Mouse (Mus musculus): ENCODE data around the gene Mfsd12. TPM values are rescaled to one million over a fixed set of nuclear protein-coding genes. Genes with fewer than 3 reads are reported as not detected.

The Mfsd12 gene
- polyA plus RNA-seq (2015; fragmentation: Nextera tagmentation; extraction: Ambion mirVana): 7.4 and 7.9 TPM in 2 replicates

DNA sequence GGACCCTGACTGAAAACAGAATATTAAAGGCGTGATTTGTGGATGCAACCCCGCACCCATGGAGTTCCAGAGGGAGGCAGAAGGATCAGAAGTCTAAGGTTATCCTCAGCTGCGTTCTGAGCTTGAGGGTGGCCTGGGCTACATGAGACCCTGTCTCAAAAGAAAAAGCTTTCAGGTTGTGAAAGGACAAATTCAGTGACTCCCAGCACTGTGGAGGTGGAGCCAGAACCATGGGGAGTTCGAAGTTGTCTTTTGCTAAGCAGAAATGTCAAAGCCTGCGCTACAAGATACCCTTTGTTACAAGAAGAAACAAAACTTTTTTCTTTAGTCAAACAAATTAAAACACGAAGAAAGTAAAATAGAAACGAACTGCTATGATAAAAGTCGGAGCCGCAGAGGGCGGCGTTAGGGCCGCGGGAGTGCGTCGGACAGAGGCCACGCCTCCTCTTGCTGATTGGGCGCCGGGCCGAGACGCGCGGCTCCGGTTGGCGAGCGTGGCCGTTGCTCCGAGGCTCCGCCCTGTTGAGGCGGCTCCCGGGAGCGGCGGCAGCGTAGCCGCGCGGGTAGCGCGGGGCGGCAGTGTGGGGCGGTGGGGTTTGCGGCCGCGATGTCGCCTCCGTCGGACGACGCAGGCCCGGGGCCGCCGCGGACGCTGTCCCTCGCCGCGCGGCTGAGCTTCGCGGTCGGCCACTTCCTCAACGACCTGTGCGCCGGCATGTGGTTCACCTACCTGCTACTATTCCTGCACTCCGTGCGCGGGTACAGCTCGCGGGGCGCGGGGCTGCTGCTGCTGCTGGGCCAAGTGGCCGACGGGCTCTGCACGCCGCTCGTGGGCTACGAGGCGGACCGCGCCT, at the start of gene Mfsd12:
Mfsd12 (plus strand) TSS at position 501 of the 854 bp plus-strand sequence.
- ATAC-seq (ENCODE audit: low FRiP score, low TSS enrichment) (peak; percentile 79), DNase-seq (ENCODE audit: low spot score) (peak; percentile 92)
- H3K9ac ChIP-seq (ENCODE audit: low read length): peak within 1 kb of the TSS; percentile 79
- peak within 1 kb of the TSS; percentile 53 for H3K27ac ChIP-seq (replicated peaks)
- 2% methylated on average over 77 of the region's 79 CpGs for WGBS
- H3K27me3 ChIP-seq (ENCODE audit: control insufficient read depth, insufficient read depth, low read length): no peaks in the 10 kb centered on the region
- TF ChIP-seq EP300 (optimal IDR thresholded peaks at IDR 0.05): no peak
- TF ChIP-seq CTCF (IDR thresholded peaks at IDR 0.05; ENCODE audit: low read depth): no peak
- no peaks in the 10 kb centered on the region for H3K9me3 ChIP-seq (ENCODE audit: control insufficient read depth, low read length)
- H3K4me3 ChIP-seq (ENCODE audit: low read depth, low read length): peak within 1 kb of the TSS; percentile 75
- no peaks in the 10 kb centered on the region for H3K36me3 ChIP-seq (ENCODE audit: control insufficient read depth, insufficient read depth, low read length)
- H3K4me1 ChIP-seq (replicated peaks; ENCODE audit: control insufficient read depth, insufficient read depth): peaks cover 4% of the 10 kb centered on the region
- peak within 1 kb of the TSS; percentile 98 for H3K4me2 ChIP-seq (replicated peaks; ENCODE audit: low read depth)

DNA sequence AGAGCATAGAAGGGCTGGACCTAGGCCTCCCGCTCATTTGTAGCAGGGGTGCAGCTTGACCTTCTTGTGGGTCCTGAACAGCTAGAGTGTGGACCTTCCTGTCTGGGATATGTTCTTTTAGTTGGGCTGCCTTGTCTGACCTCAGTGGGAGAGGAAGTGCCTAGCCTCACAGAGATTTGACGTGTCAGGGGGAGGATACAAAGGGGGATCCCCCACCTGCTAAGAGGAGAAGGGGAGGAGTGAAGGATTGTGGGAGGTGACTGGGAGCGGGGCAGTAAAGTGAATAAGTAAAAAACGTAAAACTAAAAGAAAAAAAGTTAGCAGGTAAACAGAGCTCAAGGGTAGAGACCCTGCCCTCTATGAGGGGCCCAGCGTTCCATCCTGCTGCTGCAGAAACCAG, 47.7 kb upstream of the Mfsd12 start:
- no peaks in the 10 kb centered on the region for H3K9me3 ChIP-seq (ENCODE audit: control insufficient read depth, low read length)
- no peak for DNase-seq (ENCODE audit: low spot score)
- 83% methylated on average over 5 of the region's 5 CpGs for WGBS
- H3K4me2 ChIP-seq (replicated peaks; ENCODE audit: low read depth): no peak overlapping the region
- H3K27me3 ChIP-seq (ENCODE audit: control insufficient read depth, insufficient read depth, low read length): no peaks in the 10 kb centered on the region
- no peak overlapping the region for H3K27ac ChIP-seq (replicated peaks)
- no peak for ATAC-seq (ENCODE audit: low FRiP score, low TSS enrichment)
- no peaks in the 10 kb centered on the region for H3K4me1 ChIP-seq (replicated peaks; ENCODE audit: control insufficient read depth, insufficient read depth)
- H3K4me3 ChIP-seq (ENCODE audit: low read depth, low read length): no peak overlapping the region
- no peak overlapping the region for H3K9ac ChIP-seq (ENCODE audit: low read length)
- TF ChIP-seq CTCF (IDR thresholded peaks at IDR 0.05; ENCODE audit: low read depth) (no peak), EP300 (optimal IDR thresholded peaks at IDR 0.05) (no peak)
- H3K36me3 ChIP-seq (ENCODE audit: control insufficient read depth, insufficient read depth, low read length): peaks cover 39% of the 10 kb centered on the region

DNA sequence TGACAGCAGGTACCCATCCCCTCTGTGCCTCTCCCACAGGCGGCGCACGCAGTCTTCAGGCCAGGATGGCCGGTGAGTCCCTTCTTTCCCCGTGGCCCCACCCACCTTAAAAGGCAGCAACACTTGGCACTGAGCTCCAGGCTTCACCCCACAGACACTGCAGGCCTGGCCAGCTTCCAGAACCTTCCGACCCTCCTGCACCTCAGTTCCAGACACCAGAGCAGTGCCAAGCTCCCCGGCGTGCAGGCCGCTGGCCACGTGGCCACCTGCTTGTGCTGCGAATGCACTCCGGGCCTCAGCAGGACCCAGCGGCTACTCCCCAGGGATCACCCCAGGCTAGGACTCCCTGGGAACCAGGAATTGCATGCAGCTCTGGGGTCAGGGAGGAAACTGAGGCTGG, 43.7 kb upstream of the Mfsd12 start:
- Histone ChIP-seq H3K4me1 (replicated peaks; ENCODE audit: control insufficient read depth, insufficient read depth) (0 out of 2 replicates have a peak, but pooled peaks cover 3% of the 10 kb centered on the region), H3K27me3 (ENCODE audit: control insufficient read depth, insufficient read depth, low read length) (no peaks in the 10 kb centered on the region), H3K4me2 (replicated peaks; ENCODE audit: low read depth) (no peak overlapping the region), H3K36me3 (ENCODE audit: control insufficient read depth, insufficient read depth, low read length) (peaks cover 25% of the 10 kb centered on the region), H3K9me3 (ENCODE audit: control insufficient read depth, low read length) (no peaks in the 10 kb centered on the region), H3K27ac (replicated peaks) (no peak overlapping the region), H3K4me3 (ENCODE audit: low read depth, low read length) (no peak overlapping the region), H3K9ac (ENCODE audit: low read length) (no peak overlapping the region)
- no peak for DNase-seq (ENCODE audit: low spot score)
- TF ChIP-seq CTCF (IDR thresholded peaks at IDR 0.05; ENCODE audit: low read depth) (no peak), EP300 (optimal IDR thresholded peaks at IDR 0.05) (no peak)
- WGBS: 89% methylated on average over 13 of the region's 13 CpGs
- ATAC-seq (ENCODE audit: low FRiP score, low TSS enrichment): no peak

DNA sequence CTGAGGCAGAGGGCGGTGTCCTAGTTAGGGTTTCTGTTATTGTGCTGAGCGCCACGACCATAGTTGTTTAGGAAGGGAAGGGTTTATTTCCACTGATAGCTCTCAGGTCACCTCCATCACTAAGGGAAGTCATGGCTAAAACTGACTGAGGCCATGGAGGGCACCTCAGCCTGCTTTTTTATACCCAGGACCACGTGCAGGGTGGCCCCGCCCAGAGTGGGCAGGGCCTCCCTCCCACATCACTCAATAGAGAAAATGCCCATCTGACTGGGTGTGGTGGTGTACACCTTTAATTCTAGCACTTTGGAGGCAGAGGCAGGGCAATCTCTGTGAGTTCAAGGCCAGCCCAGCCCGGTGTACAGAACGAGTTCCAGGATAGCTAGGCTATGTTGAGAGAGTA, 43.1 kb upstream of the Mfsd12 start:
- WGBS: 78% methylated on average over 7 of the region's 7 CpGs
- no peak overlapping the region for H3K4me2 ChIP-seq (replicated peaks; ENCODE audit: low read depth)
- DNase-seq (ENCODE audit: low spot score) (no peak), ATAC-seq (ENCODE audit: low FRiP score, low TSS enrichment) (no peak)
- H3K36me3 ChIP-seq (ENCODE audit: control insufficient read depth, insufficient read depth, low read length): peaks cover 19% of the 10 kb centered on the region
- TF ChIP-seq EP300 (optimal IDR thresholded peaks at IDR 0.05) (no peak), CTCF (IDR thresholded peaks at IDR 0.05; ENCODE audit: low read depth) (no peak)
- H3K9ac ChIP-seq (ENCODE audit: low read length): no peak overlapping the region
- H3K27ac ChIP-seq (replicated peaks): no peak overlapping the region
- no peaks in the 10 kb centered on the region for H3K9me3 ChIP-seq (ENCODE audit: control insufficient read depth, low read length)
- H3K4me3 ChIP-seq (ENCODE audit: low read depth, low read length): no peak overlapping the region
- H3K4me1 ChIP-seq (replicated peaks; ENCODE audit: control insufficient read depth, insufficient read depth): 0 out of 2 replicates have a peak, but pooled peaks cover 6% of the 10 kb centered on the region
- H3K27me3 ChIP-seq (ENCODE audit: control insufficient read depth, insufficient read depth, low read length): no peaks in the 10 kb centered on the region

DNA sequence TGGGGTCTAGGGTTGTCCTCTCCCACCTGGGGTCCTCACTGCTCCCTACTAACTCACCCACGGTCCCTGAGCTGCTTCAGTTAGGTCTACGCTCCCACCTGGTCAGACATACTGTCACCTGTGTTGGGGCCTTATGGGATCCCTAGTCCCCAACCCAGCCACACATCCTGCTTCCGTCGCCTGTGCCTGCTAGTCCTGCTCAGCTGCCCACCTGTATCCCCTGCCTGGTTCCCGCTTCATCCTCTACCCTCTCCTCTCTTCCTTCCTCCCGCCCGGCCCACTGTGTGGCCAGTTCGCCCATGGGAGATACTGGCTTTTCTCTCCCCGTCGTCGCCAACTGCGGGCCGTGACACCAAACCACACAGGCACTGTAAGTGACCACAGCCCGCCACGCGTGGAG, 41.7 kb upstream of the Mfsd12 start:
- peaks cover 17% of the 10 kb centered on the region for H3K36me3 ChIP-seq (ENCODE audit: control insufficient read depth, insufficient read depth, low read length)
- H3K9me3 ChIP-seq (ENCODE audit: control insufficient read depth, low read length): no peaks in the 10 kb centered on the region
- 0 out of 2 replicates have a peak, but pooled peaks cover 9% of the 10 kb centered on the region for H3K4me1 ChIP-seq (replicated peaks; ENCODE audit: control insufficient read depth, insufficient read depth)
- ATAC-seq (ENCODE audit: low FRiP score, low TSS enrichment): no peak
- 92% methylated on average over 16 of the region's 16 CpGs for WGBS
- no peak for DNase-seq (ENCODE audit: low spot score)
- no peaks in the 10 kb centered on the region for H3K27me3 ChIP-seq (ENCODE audit: control insufficient read depth, insufficient read depth, low read length)
- TF ChIP-seq CTCF (IDR thresholded peaks at IDR 0.05; ENCODE audit: low read depth) (no peak), EP300 (optimal IDR thresholded peaks at IDR 0.05) (no peak)
- no peak overlapping the region for H3K27ac ChIP-seq (replicated peaks)
- no peak overlapping the region for H3K4me3 ChIP-seq (ENCODE audit: low read depth, low read length)
- no peak overlapping the region for H3K9ac ChIP-seq (ENCODE audit: low read length)
- H3K4me2 ChIP-seq (replicated peaks; ENCODE audit: low read depth): no peak overlapping the region
